Mouse (Mus musculus) spleen, adult 18-20 months (tissue): ENCODE data around the gene Wfikkn2.

Experiments used
- DNase-seq, 2 experiments: peaks; one replicate each; pipeline ENCODE4 v3.0.0; 2022; ENCODE audit warnings: mixed read lengths in 2 of 2

Wfikkn2 gene

DNA sequence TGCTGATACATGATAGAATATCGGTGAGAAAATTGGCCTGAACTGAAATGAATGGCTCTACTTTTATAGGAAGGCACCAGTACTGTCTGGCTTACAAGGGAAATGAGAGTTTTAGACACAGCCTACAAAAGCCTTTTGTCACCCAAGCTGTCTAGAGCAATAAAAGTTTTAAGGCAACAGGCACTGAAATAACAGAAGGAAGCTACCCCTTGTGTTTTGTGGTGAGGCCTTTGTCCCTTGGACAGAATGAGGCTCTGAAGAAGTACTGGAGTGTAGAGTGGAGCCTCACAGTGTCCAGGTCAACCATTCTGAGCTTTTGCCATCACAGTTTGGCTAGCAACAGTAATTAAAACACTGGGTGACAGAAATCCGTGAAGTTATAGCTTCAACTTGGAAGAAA, 29.6 kb downstream of the Wfikkn2 start:
- no peak for DNase-seq

DNA sequence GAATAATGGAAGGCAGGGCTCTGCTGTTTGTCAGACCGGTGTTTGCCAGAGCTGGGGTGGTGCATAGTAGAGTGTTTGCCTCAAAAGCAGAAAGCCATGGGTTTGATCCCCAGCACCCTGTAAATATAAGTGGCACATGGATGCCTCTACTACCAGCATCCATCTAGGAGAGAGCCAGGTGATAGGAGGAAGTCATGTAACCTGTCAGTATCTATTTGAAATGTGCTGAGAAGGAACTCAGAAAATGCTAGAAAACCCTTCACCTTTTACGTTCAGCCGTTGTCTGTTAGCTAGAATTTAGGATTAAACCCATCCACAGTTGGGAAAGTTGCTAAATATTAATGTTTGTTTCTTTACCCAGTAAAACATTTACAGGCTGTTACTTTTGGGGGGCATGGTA, 30.2 kb downstream of the Wfikkn2 start:
- DNase-seq, result no peak

DNA sequence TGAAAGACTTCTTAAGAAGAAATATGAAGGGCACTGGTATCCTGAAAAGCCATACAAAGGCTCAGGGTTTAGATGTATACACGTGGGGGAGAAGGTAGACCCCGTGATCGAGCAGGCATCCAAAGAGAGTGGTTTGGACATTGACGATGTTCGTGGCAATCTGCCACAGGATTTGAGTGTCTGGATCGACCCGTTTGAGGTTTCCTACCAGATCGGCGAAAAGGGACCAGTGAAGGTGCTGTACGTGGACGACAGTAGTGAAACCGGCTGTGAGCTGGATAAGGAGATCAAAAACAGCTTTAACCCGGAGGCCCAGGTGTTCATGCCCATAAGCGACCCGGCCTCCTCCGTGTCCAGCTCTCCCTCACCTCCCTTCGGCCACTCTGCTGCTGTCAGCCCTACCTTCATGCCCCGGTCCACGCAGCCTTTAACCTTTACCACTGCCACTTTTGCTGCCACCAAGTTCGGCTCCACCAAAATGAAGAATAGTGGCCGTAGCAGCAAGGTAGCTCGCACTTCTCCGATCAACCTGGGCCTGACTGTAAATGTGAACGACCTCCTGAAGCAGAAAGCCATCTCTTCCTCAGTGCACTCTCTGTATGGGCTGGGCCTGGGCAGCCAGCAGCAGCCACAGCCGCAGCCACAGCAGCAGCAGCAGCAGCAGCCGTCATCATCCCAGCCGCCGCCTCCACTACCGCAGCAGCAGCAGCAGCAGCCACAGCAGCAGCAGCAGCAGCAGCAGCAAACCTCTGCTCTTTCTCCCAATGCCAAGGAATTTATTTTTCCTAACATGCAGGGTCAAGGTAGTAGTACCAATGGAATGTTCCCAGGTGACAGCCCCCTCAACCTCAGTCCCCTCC, 31.8 kb downstream of the Wfikkn2 start:
- no peak for DNase-seq

DNA sequence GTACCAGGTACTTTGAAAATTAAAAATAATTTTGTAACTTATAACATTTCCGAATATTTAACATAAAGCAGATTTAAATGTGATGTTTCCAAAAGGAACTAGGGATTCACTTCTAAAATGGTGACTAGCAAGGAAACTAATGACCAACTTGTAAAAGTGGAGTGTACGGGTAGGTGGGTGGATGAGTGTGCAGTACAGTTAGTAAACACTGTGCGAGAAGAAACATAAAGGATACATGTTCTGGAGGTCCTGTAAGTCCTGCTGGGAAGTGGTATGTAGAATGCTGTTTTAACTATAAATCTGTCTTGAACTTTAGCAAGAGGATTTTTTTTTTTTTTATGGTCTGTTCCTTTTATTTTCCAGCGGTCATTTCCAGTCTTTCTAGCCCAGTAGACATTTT, 32.8 kb downstream of the Wfikkn2 start:
- no peak for DNase-seq

DNA sequence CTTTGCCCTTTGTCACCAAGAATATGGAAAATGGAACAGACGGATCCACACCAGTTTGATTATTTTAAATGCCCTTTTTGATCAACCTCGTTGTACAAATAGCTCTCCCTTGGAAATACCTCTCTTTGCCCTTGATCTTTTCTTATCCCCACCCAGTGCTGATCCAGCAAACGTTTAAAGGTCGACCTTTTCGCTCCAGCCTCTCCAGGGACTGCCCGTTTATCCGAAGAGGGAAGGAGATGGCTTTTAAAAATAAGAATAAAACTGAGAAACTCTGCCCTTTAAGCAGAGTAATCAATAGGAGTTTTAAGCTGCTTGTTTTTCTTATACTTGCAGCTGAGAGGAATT, 33.3 kb downstream of the Wfikkn2 start:
- DNase-seq, result no peak

DNA sequence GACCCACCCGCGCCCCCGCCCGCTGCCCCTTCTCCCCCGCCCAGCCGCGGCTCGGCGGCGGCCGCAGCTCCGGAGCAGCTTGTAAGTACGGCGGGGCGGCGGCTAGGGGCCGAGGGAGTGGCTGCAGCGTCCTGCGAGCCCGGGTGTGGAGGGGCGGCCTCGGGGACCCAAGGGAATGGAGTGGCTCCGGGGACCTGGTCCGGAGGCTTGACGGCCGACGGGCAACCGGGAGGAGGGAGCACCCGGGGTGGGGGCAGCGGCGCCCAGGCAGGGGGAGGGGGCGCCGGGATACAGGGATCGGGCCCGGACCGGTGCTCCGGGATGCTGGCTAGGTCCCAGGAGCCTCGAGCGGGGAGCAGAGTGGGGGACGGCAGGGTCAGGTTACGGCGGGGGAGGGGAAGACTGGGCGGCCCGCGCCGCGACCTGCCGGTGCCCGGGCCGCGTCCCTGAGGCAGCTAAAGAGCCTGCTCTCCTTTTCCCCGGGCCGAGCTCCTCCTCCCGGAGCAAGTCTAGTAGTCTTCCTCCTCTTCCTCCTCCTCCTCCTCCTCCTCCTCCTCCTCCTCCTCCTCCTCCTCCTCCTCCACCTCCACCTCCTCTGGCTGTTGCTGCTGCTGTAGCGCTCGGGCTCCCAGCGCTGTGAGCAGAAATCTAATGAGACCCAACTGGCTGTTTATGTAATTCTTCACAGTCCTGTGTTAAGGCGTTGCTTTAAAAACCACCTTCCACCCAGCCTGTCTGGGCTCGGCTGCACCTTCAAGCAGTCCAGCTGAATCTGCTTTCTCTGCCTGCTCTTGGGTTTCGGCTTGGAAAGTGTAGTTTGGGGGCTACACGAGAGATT, 33.9 kb downstream of the Wfikkn2 start:
- DNase-seq, result peak; percentile 61 to 62

DNA sequence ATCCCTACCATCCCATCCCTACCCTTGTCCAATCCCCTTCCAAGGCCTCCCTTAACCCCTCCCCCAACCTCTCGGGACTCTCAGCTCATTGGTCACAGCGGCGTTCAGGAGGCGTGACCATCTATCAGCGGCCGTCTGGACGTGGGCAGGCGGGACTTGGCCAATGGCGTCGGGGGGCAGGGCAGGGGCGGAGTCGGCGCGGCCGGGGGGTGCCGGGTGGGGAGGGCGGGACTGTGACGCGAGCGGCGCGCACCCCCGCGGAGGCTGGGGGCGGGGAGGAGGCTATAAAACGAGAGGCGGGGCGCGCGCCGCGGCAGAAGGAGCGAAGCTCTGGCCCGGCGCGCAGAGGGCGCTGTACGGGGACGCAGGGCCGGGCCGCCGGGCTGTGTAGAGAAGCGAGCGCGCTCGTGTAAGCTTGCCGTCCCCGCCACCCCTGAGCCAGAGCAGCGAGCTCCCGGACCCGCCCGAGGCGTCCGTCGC, 34.6 kb downstream of the Wfikkn2 start, which contains the start of gene Tob1:
Gene Tob1, plus strand, starts transcription at position 331 of the 480 bp plus-strand sequence.
- DNase-seq, result peak; percentile 93 to 96

DNA sequence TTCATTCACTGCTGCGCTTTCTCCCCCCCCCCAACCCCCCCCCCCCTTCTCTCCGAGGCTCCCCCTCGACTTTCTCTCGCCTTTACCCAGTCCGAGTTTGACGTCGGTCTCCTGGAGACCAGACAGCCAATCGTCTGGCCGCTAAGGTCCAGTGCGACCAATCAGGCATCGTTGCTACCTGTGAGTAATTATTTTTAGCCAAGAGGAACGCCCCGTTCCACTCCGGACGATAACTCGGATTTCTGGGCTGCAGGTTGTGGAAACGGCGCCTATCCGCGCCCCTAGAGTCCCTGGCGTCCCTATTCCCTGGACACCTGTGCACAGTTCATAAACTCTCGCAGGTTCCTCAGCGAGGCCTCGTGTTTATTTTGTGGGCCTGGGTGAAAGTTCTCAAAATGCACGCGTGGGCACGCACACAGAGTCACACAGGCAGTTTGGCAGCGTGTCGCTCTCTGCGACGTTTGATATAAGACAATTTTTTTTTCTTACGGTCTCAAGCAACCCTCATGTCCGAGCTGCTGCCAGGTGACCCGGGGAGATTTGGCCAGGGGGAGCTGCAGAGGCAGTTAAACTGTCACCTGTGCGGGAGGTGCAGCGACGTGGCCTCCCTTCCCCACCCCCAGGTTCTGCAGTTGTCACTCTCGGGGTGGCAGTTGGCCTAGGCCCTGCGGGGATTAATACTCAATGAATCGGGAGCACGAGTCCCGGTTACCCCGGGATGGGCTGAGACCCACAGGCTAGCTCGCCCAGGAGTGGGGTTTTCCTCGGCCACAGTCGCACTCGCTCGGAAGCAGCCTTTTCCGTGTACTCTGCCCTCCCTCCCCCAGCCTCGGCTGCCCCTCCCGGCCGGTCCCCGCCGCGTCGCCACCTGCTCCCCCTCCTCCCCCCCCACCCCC, 35.4 kb downstream of the Wfikkn2 start:
- DNase-seq, result peak; percentile 76 to 83

DNA sequence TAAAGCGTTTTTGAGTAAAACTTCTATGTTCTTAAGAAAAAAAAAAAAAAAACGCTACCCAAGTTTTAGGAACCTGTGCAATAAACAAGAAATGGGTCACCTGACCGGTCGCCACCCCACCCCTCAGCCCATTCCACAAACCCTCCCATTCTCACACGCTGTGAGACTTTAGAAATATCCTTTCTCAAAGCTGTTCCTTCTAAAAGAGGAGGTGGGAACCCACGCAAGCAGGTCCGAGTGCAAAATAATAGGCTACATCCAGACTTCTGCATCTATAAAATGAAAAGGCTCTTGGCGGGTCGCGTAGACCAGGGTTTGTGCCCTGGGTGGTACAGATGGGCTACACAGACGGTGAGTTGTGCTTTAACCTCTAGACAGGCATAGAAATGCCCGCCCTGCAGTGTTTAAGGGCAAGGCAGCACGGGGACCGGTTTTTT, 36.1 kb downstream of the Wfikkn2 start:
- DNase-seq, result peak in 1 of 2 experiments; percentile 37

DNA sequence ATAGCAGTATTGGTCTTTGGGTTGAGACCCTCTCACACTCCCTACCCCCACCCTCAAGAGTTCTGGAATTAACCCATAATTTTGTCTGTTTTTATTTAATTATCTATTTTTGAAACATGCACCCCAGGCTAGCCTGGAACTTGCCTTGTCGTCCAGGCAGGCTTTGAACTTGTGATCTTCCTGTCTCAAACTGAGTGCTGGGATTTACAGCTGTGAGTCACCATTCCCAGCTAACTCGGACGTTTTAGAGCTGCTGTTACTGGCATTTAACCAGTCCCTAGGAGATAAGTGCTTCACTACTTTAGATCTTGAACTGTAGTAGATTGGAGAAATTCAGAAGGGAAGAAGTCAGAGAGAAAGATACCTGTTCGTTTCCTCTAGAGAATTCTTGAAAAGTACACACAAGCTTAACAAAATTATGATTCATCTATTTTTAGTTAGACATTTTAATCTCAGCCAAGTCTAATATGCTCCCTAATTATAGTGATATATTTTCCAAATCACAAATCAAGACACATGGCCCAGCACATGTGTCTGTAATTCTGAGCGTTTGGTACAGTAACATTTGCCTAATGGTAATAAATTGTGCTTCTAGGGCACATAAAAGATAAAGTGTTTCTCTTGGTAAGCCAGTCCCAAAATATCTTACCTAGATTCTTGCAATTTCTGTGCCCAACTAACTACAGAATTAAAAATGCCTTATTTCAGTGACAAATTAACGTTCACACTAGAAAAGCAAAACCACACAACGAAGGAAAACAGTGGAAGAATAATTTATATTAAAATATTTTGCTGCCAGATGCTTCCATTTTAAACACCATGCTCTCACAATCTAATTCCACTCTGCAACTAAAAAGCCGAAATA, 36.8 kb downstream of the Wfikkn2 start:
- DNase-seq, result no peak

DNA sequence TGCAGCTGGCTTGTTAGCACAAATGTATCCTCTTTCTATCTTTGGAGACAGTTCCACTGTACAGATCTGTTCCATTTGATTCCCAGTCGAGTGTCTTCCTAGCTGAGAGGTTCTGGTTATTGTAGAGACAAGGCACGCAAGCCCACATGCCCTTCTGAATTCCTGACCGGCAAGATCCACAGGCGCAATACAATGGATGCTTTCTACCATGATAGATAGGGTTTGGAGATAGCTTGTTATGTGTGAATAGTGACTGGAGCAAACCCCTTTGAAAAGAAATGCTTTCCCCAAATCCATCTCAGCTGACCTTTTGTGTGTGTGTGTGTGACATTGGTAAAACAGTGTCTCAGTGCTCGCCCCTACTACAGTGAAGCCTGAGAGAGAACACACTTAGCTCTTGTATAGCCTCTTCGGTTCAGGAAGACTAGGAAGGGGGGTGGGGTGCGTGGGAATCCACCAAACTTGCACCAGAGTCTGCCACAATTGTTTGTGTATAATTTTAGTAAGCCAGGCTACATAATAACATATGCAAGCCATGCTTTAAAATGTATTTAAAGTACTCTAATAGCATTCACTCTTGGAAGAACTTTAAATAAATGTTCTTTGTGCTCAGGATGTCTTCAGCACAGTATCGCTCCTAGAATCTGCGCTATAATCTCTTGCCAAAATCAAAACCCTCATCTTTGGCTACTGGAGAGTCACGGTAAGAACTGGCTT, 39.2 kb downstream of the Wfikkn2 start:
- DNase-seq, result no peak

DNA sequence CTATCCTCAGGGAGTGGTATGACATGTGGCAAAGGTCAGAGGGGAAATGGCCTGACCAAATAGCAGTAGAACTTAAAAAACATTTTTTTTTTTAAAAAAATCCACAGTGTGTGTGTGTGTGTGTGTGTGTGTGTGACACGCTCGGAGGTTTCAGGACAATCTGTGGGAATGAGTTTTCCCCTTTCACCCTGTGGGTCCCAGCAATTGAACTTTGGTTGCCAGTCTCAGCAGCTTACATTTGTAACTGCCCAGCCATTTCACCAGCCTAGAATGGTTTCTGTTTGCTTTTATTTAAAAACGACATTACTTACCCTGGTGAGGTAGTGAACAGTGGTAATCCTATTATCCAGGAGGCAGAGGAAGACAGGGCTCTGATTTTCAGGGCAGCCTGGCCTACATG, 42.7 kb downstream of the Wfikkn2 start:
- DNase-seq, result no peak

DNA sequence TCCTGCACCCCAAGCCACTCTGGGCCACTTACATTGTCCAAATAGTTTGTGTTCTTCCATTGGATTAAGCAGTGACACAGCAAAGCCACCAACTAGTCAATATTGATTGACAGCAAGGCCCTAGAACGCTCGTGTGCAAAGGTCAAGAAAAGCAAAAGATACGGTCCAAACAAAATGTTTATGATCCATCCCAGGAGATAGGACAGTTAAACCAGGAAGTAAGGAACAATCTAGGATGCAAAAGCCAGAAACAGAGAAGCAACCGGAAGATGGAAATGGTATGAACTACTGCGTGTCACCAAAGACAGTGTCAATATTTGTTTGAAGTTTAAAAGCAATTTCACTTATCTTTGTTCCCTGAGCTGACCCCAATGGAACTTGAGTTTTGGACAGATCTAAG, 43.7 kb downstream of the Wfikkn2 start:
- DNase-seq, result no peak

DNA sequence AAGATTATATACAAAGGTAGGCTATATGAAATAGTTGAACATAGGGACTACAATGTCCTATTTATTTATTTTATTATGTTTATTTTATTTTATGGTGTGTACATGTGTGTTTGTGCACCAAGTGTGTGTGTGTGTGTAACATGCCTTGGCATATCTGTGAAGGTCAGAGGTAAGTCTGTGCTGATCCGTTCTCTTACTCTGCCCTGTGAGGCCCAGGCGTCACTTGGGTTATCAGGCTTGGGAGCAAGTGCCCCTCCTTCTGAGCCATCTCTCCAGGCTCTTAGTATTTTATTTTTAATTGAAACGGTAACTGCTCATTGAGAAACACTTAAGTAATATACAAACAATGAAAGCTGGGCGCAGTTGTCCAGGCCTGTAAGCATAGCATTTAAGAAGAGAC, 45.4 kb downstream of the Wfikkn2 start:
- no peak for DNase-seq

DNA sequence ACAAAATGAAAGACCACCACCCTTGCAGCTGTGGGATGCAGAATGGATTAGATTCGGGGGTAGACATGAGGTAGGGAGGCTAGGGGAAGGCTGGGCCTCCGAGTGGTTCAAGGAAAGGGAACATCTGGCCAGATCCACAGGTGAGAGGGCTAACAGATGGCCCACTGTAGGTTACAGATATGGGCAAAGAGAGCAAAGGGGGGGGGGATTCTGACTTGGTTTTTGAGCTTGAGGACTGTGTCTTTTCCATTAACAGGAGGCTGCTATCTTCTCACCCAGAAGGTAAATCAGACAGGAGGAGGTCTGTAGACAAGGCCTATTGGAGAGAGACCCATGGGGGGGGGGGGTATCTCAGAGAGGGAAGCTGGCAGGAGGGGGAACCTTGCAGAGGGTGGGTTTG, 46.0 kb downstream of the Wfikkn2 start:
- DNase-seq, result no peak

DNA sequence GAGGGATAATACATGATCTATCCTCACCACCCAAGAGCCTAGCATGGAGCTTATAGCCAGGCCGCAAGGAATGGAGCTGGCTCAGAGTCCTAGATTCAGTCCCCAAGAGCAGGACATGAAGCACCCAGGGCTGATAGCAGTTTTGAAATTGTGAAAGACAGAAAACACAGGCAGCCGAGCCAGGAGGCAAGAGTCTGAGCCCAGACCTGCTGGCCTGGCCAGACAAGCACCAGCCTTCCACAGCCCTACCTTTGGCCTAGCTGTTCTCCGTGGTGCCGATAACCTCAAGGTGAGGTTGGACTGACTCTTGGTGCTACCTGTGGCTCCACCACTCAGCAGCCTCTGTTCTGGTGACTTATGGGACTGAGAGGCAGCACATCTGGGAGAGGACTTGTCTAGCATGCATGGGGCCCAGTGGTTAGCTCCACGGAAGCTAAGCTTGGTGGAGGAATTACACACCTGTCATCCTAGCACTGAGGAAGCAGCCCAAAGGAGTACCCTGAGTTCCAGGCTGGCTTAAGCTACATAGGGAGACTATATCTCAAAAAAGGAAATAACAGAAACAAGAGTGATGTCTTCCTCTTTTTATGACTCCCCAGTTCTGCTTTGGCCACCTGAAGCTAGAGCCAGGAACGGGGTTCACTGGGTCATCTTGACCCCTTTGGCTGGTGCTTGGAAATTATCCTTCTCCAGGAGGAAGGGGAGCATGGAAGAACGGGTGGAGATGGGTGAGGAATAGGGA, 47.2 kb downstream of the Wfikkn2 start:
- DNase-seq, result no peak

DNA sequence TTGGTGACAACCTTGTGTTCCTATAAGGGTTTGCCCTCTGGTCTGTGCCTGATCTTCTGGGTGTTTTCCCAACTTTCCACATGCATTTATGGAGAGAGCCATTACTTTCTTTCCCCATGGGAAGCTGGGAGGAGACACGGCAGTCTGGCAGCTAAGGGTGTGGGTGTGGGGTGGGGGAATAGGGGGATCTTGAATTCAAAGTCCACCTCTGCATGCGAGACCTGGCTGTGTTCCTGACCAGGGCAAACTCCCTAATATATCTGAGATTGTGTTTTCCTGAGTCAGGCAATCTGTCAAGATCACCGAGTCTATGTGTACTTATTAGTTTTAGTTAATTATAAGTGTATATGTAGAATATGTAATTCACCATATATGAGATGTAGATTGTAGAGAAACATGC, 49.5 kb downstream of the Wfikkn2 start:
- no peak for DNase-seq

DNA sequence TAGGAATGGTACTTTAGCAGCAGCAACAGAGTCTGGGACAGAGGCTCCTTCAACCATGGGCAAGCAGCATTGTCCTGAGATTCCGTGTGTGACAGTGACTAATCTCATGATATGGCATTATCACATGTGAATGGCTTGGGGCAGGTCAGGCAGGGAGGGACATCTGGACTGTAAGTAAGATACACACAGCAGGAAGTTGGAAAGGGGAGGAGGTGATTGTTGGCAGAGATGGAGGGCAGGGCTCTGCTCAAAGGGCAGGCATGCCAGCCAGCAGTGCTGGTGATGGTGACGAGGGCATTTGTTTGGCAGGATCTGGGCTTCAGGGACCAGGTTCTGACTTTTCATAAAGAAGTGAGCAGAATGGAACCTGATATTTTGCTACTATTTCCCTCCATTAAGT, 52.7 kb downstream of the Wfikkn2 start:
- no peak for DNase-seq

DNA sequence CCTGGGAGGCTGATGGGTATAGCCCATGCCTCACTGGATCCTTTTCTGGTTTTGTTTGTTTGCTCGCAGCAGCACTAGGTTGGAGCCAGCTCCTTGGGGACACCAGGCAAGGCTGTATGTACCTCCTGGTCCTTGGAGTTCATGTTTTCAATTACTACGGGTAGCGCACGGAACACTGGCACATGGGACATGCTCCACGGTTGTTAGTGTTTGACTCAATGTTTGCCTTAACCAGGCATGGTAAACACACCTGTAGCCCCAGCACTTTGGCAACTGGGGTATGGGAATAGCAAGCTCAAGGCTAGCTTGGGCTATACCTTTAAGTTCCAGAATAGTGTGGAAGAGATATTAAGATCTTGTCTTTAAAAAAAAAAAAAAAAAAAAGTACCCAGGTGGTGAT, 55.1 kb downstream of the Wfikkn2 start:
- no peak for DNase-seq

DNA sequence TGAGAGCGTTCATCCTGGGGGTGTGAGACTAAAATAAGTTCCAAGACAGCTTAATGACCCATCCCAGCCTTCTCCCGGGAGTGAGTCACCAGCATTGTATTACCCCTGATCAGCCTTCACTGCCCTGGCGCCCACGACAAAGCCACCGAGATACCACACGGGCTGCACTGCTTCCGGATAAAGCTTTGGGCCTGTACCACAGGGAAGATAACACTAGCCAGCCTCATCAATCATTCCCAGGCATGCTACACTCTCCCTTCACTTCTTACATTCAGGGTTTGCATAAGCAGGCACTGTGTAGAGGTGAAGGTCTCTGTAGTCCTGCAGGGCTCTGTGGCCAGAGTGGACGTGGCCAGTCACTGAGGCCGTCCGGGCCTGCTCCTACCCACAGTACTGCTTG, 56.2 kb downstream of the Wfikkn2 start:
- no peak for DNase-seq
